Mouse (Mus musculus) CH12.LX (cell line): Measurements from ENCODE around the gene Pitpnm2.

Source experiments
- CHD1 ChIP-seq: IDR thresholded peaks from 2 replicates; pipeline ENCODE4 v1.6.1; 2012; ENCODE audit warnings: low read depth, low read length, improper control_type of control experiment, inconsistent platforms
- CHD2 ChIP-seq: IDR thresholded peaks from 2 replicates; pipeline ENCODE4 v1.6.1; 2011; ENCODE audit warnings: low read length, improper control_type of control experiment
- CTCF ChIP-seq, 2 experiments: IDR thresholded peaks in 1 of 2; conservative IDR thresholded peaks in 1 of 2; 2 replicates each; pipeline ENCODE4 v1.5.1; 2011 to 2012; ENCODE audit warnings: low read depth in 2 of 2, low read length in 2 of 2, improper control_type of control experiment in 1 of 2, inconsistent platforms in 1 of 2, mild to moderate bottlenecking in 1 of 2, moderate library complexity in 1 of 2
- MAX ChIP-seq: IDR thresholded peaks from 2 replicates; pipeline ENCODE4 v1.6.1; 2011; ENCODE audit warnings: low read length, improper control_type of control experiment
- MXI1 ChIP-seq: IDR thresholded peaks from 2 replicates; pipeline ENCODE4 v1.6.1; 2011; ENCODE audit warnings: mild to moderate bottlenecking, low read depth, low read length, improper control_type of control experiment
- POLR2A ChIP-seq: IDR thresholded peaks from 2 replicates; pipeline ENCODE4 v1.6.1; 2011; ENCODE audit warnings: low read depth, mild to moderate bottlenecking, improper control_type of control experiment, low read length
- SIN3A ChIP-seq: IDR thresholded peaks from 2 replicates; pipeline ENCODE4 v1.6.1; 2012; ENCODE audit warnings: low read length, improper control_type of control experiment, inconsistent platforms
- ZMIZ1 ChIP-seq: IDR thresholded peaks from 2 replicates; pipeline ENCODE4 v1.6.1; 2012; ENCODE audit warnings: low read depth, mild to moderate bottlenecking, inconsistent platforms, low read length, improper control_type of control experiment

DNA sequence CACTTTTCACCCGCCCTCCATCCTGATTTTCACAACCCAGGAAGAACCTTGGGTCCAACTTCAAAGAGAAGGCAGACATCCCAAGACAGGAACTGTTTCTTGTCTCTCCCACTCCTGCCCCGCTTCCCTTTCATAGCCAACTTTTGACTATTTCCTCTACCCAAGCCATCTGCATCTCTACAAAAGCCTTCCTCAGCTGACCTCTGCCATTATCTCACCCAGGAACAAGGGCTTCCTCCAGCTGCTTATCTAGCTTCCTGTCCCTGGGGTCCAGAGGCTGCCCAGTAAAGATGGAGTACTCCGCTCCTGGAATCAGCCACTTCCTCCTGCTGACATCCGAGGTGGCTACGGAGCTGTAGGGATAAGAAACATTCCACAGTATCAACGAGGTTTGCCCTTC, 17.3 kb upstream of the Pitpnm2 start:
- TF ChIP-seq SIN3A (no peak), POLR2A (no peak), CTCF (conservative IDR thresholded peaks at IDR 0.05 in 1 of 2, IDR thresholded peaks at IDR 0.05 in 1 of 2; ENCODE audit: low read depth in 2 of 2, low read length in 2 of 2) (no peak), MAX (no peak), CHD1 (no peak), CHD2 (no peak), ZMIZ1 (no peak), MXI1 (no peak)
